Mouse (Mus musculus) B cell, adult 67 days (primary cell): ENCODE results near the gene Stam. TPM values are rescaled to one million over a fixed set of nuclear protein-coding genes. Genes with fewer than 3 reads are reported as not detected.

ENCODE experiments used
- total RNA-seq, 2 experiments: library from RNA; stranded (reverse); gene quantifications; 4 replicates each; pipeline ENCODE4 v1.2.4; 2023

Stam gene
- 10 to 100 TPM; 35.0 to 40.6 TPM for total RNA-seq

DNA sequence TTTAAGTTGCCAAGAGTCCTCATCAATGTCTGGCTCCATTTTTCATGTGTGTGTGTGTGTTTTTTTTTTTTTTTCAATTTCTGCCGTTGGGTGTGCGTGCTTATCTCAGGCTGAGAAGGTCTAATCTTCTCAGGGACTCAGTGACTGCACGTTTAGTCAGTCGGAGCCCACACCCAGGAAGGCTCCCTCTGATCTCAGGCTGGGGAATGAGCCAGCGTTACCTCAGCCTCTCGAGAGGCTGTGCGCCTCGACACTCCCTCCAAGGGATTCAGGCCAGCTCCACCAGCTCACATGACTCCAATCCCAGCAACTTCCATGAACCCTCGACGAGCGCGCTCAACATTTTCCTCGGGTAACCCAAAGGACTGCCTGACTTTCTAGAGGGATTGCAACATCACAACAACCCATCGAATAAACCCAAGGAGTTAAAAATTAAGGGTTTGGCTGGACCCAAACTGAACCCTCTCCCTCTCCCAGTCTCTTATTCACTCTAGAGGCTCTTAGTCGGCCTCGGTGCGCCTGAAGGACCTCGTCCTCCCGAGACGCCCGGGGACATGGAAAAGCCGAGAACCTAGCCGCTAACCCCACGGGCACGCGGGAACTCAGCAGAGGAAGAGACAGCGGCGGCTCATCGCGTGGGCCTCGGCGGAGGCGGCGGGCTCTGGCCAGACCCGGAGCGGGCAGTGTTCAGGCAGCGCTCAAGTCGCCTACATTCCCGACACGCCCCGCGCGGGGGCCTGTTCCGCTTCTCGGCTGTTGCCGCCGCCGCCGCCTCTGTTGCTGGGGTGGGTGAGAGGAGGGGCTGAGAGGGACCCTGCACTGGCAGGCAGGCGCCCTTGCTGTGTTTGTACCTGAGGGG lies at the start of gene Stam:
Stam (plus strand) TSS at position 737 of the 859 bp plus-strand sequence.

DNA sequence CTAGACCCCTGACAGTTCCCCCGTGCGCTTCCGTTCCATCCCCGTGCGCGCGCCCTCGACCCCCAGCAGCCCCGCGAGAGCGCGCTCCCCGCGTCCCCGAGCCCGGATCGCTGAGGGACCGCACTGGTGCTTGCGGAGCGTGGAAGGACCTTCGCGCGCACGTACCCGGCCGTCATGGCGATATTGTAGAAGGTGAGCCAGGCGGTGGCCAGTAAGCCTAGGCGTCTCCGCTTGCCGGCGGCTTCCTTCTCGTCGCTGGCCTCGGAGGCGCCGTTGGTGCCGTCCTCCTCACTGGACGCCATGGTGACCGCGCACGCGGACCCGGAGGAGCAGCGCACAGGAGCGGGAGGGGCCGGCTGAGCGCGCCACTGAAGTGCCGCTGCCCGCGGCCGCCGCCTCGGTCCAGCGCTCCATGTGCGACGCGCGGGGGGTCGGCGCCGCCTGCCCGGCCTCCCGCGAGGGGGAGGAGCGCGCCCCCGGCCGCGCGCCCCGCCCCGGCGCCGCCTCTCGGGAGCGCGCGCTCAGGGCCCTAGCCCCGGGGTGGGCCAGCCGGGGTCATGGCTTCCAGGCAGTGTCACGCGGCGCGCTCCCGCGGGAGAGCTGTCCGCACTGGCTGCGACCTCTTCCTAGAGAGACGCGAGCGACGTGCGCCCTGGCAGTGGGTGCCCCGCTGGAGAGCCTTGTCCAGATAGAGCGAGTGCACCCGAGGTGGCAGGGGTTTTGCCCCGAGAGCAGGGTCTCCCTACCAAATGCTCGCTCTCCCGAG lies 18.1 kb upstream of the Stam start, which contains the start of gene Hacd1:
Hacd1 (minus strand) TSS at position 570 of the 766 bp plus-strand sequence.

DNA sequence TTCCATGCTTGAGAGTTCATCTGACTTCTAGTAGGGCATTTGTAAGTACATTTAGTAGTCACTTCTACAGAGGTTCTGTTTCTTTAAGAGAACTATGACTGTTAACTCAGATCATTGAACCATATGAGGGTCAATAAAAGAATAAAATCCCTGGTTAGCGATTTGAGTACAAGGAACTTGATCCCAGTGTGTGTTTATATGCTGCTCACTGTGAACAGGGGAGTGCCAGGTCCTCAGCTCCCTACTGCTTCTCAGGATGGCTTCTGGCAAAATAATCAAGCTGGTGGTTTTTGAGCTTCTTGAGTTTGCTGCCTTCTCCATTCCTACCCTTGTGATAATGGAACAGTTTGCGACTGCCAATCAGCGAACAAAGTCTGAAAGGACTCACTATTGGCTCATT lies 100.4 kb downstream of the Stam start, which contains the start of gene Tmem236:
Tmem236 (plus strand) TSS at position 190 of the 400 bp plus-strand sequence.

Other genes starting within 250 kb of the Stam start
- gene Hacd1, start 18.0 kb upstream of the Stam start, total RNA-seq, result not detected
- gene Tmem236, start 100.4 kb downstream of the Stam start, total RNA-seq, result not detected
- gene Mrc1, start 155.3 kb downstream of the Stam start, total RNA-seq, result 1 to 10 TPM; 1.2 to 2.8 TPM